Mouse (Mus musculus): Measurements from ENCODE around the gene Gm20388.

The Gm20388 gene

DNA sequence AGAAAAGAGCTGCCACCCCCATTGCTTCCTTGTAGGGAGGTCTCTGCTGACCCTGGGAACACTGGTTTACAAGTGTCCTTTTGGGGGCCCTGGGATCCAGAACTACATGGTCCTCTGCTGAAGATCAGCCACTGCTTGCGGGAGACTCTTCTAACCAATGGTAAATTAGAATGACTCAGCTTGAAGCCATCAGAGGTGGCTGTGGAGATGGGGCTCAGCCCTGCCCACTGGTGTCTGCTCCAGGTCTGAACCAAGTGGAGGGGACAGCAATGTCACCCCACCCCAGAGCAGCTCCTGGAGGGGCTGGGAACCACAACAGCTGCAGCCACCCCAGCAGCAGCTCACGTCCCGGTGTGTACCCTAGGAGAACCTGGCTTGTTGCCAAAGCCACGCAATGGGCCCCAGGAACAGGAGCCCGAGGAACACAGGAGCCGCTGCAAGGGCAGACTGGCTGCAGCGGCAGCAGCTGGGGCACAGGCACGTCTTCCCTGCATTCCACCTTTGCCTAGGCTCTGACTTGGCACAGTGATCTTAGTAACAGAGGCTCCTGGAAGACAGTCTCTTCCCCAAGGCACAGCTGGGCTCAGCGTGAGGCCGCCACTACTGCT, 1961.3 kb downstream of the Gm20388 start:
- DNase-seq (ENCODE audit: low read depth, low spot score) = no peak

DNA sequence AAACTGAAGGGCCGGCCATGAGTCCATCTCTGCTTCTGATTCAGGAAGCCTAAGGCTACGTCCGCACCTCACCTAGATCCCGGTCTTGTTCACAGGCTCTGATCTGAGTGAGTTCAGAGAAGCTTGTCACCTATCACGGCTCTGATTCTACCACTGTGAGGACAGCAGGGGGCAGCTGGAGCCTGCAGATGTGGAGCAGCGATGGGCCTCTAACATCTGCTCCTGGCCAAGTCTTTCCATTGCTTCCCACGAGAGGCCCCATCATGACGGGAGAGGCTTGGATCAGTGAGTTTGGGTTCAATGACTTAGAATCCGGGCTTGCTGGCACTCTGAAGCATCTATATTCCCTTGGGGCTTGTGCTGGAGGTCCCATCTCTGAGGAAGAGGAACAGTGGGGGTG, 1963.4 kb downstream of the Gm20388 start:
- peak; percentile 30 for DNase-seq (ENCODE audit: low read depth, low spot score)

DNA sequence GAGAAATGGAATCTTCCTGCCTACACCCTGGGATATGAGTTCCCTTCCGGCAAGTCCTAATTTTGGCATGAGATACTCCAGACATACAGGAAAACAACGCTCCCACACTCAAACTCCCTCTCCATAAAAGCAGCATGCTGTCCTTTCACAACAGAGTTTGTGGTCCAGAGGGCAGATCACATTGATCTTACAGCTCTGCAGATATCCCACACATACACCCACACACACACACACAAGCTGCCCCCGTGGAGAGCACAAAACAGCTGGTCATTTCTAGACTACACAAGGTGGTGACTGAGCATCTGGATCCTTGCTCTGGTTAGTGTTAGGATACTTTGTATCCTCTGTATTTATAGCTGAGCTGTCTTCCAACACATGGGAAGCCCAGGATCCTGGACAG, 1964.4 kb downstream of the Gm20388 start:
- no peak for DNase-seq (ENCODE audit: low read depth, low spot score)

DNA sequence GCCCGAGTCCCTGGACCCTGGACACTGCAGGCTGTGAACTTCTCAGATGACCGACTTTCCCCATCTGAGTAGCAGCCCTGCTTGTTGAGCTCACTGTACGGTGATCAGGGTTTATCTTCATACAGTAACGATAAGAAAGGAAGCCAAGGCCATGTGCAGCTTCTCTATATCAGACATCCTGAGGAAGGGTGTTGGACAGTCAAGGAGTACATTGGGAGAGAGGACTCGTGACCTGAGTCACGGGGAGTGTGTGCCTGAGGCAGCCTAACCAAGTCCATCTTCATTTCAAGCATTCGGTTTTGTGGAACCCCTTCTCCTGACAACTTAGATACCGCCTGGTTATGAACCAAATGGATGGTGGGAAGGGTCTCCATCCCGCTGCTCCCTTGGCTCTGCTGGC, 1964.9 kb downstream of the Gm20388 start:
- DNase-seq (ENCODE audit: low read depth, low spot score) = no peak

DNA sequence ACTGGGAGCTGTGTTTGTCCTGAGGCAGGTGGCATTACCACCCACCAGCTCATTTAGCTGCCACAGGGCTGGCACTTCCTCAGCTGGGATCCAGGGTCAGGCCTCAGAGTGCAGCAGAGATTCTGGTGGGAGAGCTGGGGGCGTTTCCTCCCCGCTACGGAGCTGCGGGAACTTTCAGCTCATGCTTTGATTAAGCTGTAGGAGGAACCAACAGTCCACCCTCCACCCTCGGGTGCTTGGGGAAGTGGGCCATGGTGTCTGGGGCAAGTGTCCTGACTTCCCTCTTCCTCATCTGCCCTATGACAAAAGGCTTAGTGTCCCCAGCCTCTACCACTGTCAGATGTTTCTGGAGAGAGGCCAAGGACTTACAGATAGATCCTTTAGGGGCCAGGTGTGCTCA, 1966.6 kb downstream of the Gm20388 start:
- DNase-seq (ENCODE audit: low read depth, low spot score) = no peak

DNA sequence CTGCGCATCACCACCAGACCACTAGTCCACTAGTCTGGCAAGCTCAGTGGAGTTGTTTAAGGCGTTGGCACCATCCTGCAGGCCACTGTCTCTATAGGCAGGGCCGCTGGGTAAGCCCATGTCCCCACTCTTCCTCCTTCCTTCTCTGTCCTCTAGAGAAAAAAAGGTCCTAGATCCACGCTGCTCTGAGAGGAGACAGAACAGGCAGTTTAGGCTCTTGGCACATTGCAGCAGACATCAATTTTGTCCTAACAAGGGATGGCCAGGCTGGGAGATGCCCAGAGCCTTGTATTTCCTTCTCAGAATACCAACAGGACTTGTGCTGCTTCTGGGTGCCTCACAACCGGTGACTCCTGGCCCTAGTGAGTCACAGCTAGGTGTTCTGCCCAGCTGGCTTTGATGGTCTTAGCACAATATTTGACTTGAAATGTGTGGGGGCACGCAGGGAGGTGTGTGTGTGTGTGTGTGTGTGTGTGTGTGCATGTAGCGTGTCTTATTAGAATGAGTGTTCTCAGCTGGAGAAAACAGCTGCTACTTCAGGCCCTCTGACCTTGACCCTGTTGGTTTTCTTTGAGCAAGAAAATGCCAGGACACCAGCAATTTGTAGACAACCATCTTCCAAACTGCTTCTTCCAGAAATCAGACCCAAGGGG, 1967.3 kb downstream of the Gm20388 start:
- DNase-seq (ENCODE audit: low read depth, low spot score) = no peak

DNA sequence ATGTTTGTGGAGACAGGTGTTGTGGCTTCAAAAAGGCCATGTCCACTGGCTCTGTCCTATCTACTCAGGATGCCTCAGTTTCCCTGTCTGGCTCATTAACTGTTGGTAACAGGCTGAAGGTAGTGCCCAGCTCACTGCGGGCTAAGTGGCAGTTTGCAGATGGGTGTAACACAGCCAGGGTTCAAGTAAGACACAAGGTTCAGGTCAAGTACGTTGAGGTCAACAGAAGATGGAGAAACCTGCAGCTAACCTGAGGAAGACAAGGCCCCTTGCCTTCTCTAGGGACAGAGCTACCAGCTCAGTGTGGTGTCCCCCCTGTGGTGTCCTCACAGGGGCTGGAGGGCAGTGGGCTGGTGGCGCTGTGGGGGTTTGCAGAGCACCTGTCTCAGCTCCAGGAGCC, 1969.1 kb downstream of the Gm20388 start:
- no peak for DNase-seq (ENCODE audit: low read depth, low spot score)

DNA sequence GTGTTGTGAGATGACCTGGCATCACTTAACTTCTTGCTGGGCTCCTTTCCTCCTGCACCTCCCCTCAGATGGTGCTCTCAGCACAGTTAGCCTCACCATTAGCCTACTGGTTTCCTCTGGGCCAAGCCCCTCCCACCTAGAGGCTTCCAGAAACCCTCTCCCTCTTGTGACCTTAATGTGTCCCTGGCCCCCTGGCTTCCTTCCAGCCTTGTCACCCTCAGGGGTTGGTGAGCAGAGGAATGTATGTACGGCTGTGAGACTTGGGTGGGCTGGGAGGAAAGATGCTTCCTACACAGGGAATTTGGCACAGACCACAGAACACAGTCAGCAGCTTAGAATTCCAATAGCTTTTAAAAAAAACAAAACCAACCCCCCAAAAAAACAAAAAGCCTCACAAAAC, 1970.2 kb downstream of the Gm20388 start:
- no peak for DNase-seq (ENCODE audit: low read depth, low spot score)

DNA sequence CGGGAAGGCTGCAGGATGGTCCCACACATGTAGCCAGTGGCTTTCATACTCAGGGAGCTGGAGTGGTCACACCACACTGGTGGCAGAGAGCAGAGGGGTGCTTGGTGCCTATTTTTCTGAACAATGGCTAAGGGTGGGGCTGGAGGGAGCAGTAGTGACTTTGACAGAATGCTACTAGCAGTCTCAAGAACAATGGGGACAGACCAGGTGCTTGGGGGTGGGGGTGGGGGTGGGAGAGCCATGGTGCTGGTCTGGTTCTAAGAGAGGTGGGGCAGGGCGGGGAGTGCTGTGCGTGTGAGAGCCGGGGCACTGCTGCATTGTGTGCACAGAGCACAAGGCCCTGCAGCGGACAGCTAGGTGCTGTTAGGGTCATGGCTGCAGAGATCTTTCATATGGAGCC, 1971.3 kb downstream of the Gm20388 start:
- DNase-seq (ENCODE audit: low read depth, low spot score) = no peak

DNA sequence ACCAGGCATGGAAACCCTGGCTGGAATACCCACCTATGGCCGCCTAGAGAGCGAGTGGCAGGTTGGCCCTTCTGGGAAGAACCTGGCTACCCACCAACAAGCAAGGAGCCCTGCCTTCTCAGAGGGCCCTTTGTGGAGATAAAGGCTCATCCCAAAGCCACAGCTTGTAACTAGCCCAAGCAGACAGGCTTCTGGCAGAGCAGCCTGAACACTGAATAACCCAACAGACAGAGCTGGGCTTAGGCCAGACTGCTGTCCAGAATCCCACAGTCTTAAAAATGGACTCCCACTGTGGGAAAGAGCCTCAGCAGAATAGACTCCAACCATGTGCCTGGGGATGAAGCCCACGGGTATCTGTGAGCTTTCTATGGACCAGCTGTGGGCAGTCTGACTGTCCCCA, 1973.5 kb downstream of the Gm20388 start:
- no peak for DNase-seq (ENCODE audit: low read depth, low spot score)

DNA sequence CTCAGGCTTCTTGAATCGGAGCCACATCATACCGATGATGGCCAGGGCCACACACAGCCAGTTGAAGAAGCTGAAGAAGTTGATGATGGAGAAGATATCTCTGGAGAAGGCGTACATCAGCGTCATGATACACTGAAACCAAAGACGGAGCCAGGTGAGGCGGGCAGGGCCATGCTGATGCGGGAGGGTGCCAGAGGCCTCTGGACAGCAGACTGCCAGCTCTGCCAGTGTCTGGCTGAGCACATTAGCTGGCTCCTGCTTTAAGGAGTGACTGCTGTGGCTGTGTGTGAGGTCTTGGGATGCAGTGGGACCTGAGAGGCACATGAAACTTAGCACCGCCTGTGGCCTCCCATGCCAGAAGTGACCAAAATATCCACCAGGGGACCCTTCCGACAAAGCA, 1974.4 kb downstream of the Gm20388 start:
- DNase-seq (ENCODE audit: low read depth, low spot score) = no peak

DNA sequence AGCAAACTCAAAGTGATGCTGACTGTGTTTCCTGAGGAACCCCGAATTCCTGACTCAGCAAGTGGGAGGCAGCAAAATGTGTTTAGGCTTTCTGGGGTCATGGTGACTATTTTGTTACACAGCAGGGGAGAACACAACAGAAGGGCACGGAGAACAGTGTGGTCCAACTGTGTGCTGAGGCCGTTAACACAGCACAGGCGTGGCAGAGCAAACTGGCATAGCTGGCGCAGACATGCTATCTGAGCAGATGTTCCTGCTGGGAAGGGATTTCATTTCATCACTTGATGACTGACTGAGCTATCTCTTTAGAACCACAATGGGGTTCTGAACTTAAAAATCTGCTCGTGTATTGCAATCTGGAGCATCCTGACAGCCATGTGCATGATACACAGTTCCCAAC, 1974.8 kb downstream of the Gm20388 start:
- no peak for DNase-seq (ENCODE audit: low read depth, low spot score)

DNA sequence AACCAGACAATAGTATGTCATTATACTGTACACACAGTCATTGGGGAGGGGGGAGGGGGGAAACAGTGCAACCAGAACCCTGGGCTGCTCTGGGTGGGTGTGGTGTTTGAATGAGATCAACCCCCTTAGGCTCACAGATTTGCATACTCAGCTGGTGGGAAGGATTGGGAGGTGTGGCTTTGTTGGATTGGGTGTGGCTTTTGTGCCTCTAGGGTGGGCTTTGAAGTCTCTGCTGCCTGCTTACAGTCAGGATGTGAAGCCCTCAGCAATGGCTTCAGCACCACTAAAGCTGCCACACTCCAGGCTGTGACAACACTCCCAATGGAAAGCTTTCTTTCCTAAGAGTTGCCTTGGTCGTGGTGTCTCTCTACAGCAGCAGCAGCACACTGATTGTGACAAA, 1976.9 kb downstream of the Gm20388 start:
- no peak for DNase-seq (ENCODE audit: low read depth, low spot score)

DNA sequence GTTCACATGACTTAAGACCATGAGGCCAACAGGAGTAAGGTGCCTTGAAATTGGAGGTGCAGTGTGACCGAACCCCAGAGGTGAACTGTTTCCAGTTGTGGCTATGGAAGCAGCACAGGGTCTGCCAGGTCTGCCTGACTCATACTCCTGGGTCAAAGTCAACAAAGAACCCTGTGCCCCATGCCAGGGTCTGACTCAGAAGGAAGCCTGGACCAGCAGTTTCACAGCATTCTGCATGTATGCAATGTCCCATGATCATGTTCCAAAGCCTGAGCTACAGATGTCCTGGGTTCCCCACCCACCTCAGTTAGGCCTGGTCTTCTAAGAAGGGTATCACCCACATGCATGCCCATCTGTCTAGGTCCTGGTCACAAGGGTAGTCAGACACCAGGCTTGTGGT, 1978.7 kb downstream of the Gm20388 start:
- DNase-seq (ENCODE audit: low read depth, low spot score) = no peak

DNA sequence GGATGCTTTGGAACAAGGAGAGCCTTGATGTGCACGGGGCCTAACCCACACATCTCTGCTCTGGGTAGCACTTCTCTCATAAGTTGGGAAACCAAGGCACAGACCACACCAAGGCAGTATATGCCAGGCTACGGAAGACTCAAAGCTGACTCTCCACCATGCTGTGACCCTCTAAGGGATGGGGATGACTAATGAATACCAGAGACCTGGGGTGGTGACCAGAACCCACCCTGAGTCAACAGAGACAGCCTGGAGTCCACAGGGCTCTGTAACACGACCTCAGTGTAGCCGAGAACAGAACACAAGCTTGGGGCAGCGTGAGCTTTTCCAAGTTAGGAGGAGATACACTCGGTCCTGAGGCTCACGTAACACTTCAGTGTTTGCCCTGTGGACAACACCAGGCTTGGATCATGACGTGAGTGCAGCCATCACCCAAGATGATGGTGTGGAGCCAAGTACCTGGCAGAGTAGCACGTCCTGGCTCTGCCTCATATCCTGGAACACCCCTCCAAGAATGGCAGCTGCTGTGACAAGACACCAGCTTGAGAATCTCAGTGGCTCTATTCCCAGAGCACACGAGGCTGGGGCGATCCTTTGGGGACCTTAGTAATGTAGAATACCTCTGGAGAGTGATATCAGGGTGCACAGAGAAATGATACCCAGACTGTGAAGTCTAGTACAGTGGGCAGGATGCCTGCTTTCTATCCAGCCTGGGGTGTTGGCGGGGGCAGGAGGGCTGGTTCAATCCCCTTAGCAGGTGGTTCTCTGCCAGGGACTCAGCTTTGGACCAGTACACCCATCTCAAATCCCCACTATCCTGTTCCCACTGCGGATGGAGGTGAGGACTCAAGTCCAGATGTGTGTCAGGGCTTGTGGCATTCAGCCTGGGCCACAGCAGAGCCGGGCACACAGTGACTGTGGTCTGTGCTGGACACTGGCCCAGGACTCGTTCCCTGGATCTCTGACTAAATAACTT, 1979.5 kb downstream of the Gm20388 start:
- DNase-seq (ENCODE audit: low read depth, low spot score) = no peak

DNA sequence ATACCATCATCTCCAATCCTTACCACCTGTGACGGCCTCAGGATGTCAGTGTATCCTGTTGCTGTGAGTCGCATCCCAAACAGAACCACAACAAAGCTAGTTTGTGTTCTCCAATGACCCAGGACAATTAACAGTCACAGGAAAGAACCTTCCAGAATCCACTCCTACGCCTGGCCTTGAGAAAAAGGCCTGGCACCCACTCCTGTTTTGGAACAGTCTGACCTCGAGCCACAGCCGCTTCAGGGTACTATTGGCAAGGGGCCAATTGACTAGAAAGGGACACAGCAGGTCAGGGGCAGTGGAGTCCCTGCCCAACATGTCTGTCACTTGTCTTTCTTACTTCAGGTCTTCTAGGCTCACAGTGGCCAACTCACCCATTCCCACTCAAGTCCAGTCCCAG, 1982.2 kb downstream of the Gm20388 start:
- no peak for DNase-seq (ENCODE audit: low read depth, low spot score)

DNA sequence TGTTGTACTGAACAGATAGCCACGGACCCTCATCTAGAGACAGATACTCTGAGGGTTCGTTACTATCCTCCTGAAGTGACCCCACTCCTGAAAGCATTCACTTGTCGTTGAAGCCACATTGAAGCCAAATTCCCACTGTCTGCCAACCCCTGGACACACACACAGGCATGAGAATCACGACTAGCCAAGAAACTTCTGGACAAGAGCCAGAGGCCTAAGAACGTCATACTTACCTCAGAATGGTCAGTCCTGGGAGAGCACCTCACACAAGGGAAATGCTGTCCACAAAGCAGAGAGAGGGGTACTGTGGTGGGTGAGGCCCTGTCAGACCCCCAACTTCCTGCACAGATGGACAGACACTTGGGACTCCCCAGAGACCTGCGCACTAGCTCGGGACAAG, 1985.3 kb downstream of the Gm20388 start:
- no peak for DNase-seq (ENCODE audit: low read depth, low spot score)

DNA sequence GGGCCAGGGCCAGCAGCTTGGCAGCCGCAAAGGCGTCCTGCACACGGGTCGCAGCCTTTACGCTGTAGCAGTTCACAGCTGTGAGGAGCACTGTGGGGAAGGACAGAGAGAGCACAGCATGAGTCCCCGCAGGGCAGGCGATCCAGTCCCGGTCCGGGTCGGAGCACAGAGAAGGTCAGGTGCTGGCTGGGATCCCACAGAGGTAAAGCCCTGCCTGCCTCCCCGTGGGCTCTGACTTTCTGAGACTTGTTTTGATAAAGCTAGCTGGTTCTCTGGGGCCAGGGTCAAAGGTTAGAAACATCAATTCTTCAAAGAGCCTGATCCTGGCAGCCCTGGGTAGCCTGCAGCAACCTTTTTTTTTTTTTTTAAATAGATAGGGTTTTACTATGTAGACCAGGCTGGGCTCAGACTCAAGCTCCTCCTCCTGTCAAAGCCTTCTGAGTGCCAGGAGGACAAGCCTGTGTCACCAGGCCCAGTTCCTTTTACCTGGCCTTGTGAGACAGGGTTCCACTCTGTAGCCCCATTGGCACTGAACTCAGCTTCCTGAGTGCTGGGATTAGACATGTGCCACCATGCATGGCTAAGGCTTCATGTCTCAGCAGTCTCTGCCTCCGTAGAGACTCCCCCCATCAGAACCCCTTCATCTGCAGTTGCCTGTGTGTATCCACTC, 1986.0 kb downstream of the Gm20388 start:
- DNase-seq (ENCODE audit: low read depth, low spot score) = no peak

DNA sequence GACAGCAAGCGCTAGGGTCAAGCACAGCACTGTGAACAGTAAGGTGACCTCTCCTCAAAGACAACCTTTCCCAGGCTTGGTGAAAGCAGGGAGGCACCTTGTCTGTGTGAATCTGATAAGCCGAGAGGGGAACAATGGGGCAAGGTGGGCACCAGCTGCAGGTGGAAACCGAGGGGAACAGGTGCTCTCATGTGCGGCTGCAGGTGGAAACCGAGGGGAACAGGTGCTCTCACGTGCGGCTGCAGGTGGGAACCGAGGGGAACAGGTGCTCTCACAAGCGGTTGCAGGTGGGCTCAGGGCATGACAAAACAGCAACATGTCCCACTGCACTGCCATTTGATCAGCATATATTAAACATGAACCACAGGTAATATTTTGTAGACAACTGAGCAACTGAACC, 1986.6 kb downstream of the Gm20388 start:
- DNase-seq (ENCODE audit: low read depth, low spot score) = no peak

DNA sequence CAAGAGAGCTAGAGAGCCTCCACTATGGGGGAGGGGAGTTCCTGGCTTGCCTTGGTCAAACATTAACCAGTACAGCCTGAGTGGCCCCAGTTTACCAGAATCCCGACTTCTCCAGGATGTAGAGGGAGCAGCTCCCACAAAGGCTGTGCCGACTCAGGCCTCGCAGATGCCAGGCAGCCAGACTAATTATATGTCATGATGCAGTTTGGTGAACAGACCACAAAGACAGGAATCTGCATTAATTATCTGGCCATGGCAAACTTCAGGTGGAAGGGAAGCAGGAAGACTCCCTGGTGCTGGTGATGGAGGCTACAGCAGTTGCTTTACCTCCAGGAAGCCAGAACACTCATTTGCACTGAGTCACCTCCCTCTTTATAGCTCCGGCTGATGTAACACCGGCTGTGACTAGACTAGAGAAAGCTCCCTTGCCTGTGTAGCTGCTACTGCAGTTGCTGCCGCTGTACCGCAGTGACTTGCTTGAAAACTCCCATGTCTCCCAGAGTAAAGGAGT, 1987.3 kb downstream of the Gm20388 start:
- DNase-seq (ENCODE audit: low read depth, low spot score) = no peak

DNA sequence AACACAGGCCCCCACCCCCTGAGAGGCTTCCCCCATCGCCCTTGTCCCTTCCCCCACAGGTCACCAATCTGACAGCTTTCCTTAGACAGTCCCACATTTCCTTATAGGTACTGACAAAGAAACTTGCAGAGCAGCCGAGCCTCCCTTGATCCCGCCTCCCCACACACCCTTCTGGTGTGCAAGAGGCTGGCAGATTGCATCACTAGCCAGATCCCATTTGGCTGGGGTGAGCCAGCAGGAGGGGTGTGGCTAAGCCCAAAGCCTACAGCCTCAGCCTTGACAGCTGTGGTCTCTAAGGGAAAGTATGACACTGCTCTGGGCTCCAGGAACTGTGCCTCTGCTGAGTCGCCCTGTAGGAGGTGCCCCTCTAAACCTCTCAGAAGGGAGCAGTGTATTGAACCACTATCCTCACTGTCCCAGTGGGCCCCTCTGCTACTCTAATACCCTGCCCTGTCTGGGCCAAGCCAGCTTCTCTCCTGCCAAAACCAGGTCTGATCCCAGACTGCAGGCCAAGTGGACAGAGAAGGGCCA, 1987.8 kb downstream of the Gm20388 start:
- DNase-seq (ENCODE audit: low read depth, low spot score) = peak; percentile 65

Data from CD4-positive helper T cell, adult 2 months (primary cell).